Mouse (Mus musculus) limb, embryonic 14.5 days (tissue): ENCODE measurements around the gene Rsg1. TPM values are rescaled to one million over a fixed set of nuclear protein-coding genes. Genes with fewer than 3 reads are reported as not detected.

ENCODE experiments used
- ATAC-seq: fragments of 200-750 bp; cut with Nextera tagmentation; 2 replicates; pipeline ENCODE4 v1.8.0; 2017; ENCODE audit warnings: low read depth, moderate number of reproducible peaks, moderate TSS enrichment; ENCODE audit not compliant: low FRiP score
- DNase-seq: peaks from one replicate; pipeline ENCODE4 v3.0.0-alpha.2; 2015; ENCODE audit warnings: low spot score
- H3K27ac ChIP-seq: fragments of 300-500 bp; sonication (generic); replicated peaks from 2 replicates; pipeline ENCODE4 v1.5.1; 2014; ENCODE audit warnings: low read depth, mild to moderate bottlenecking, low read length, moderate library complexity, mixed read lengths
- H3K27me3 ChIP-seq: fragments of 300-500 bp; sonication (generic); 2 replicates; pipeline ENCODE4 v1.6.1; 2014; ENCODE audit warnings: low read length, mixed read lengths; ENCODE audit not compliant: control insufficient read depth, insufficient read depth
- H3K36me3 ChIP-seq: fragments of 300-500 bp; sonication (generic); 2 replicates; pipeline ENCODE4 v1.6.1; 2014; ENCODE audit warnings: mild to moderate bottlenecking, low read length, moderate library complexity, mixed read lengths; ENCODE audit not compliant: control insufficient read depth, insufficient read depth
- H3K4me1 ChIP-seq: fragments of 300-500 bp; sonication (generic); 2 replicates; pipeline ENCODE4 v1.6.1; 2014; ENCODE audit warnings: antibody characterized with exemption, low read length, mixed read lengths; ENCODE audit not compliant: control insufficient read depth, insufficient read depth
- H3K4me2 ChIP-seq: fragments of 300-500 bp; sonication (generic); replicated peaks from 2 replicates; pipeline ENCODE4 v1.6.1; 2014; ENCODE audit warnings: low read depth, mild to moderate bottlenecking, low read length, moderate library complexity; ENCODE audit not compliant: severe bottlenecking
- H3K4me3 ChIP-seq: fragments of 300-500 bp; sonication (generic); replicated peaks from 2 replicates; pipeline ENCODE4 v1.5.1; 2014; ENCODE audit warnings: low read length
- H3K9ac ChIP-seq: fragments of 300-500 bp; sonication (generic); 2 replicates; pipeline ENCODE4 v1.6.1; 2014; ENCODE audit warnings: mild to moderate bottlenecking, low read depth, low read length, moderate library complexity; ENCODE audit not compliant: severe bottlenecking
- H3K9me3 ChIP-seq: fragments of 300-500 bp; sonication (generic); 2 replicates; pipeline ENCODE4 v1.6.1; 2016; ENCODE audit warnings: low read length; ENCODE audit not compliant: control insufficient read depth
- POLR2A ChIP-seq: fragments of 200-500 bp; IDR thresholded peaks from 2 replicates; pipeline ENCODE4 v1.8.0; 2012; ENCODE audit warnings: inconsistent platforms, mild to moderate bottlenecking, moderate library complexity, borderline replicate concordance; ENCODE audit not compliant: insufficient read depth, insufficient read length; ENCODE audit errors: extremely low read depth
- WGBS: fragments of 180-500 bp; shearing (Covaris S2); extraction: QIAGEN DNeasy Blood & Tissue Kit; methylation state at CpG from one replicate; pipeline ENCODE4 v1.1.7; 2014; 5-methylcytosine and 5-hydroxymethylcytosine counted together
- polyA plus RNA-seq, 2 experiments: library from polyadenylated mRNA; depleted of rRNA in 1 of 2; stranded (reverse) in 1 of 2; unstranded in 1 of 2; fragments of >200 nt; fragmentation: Nextera tagmentation in 1 of 2; extraction: Ambion mirVana in 1 of 2; gene quantifications; 2 replicates each; pipeline versions ENCODE4 v1.2.1 to v1.2.3; 2012 to 2014

Gene Rsg1
- polyA plus RNA-seq (2012; rRNA removed) = 3.6 and 4.2 TPM in 2 replicates
- 5.5 and 6.1 TPM in 2 replicates for polyA plus RNA-seq (2014; fragmentation: Nextera tagmentation; extraction: Ambion mirVana)

- DNase-seq = peak; percentile 96
- WGBS = 0% methylated on average over 24 of the region's 24 CpGs
Observed at GRCm38 (mm10) chr4:141213770-141214336, at the start of gene Rsg1. Gene Rsg1 (plus strand): TSS chr4:141213956.

GRCm38 (mm10) chr4:141165744-141166292, 47.9 kb upstream of the Rsg1 start:
- ATAC-seq (no peak), DNase-seq (no peak)
- WGBS = 67% methylated on average over 8 of the region's 8 CpGs
- peaks cover 17% of the 10 kb centered on the region for H3K36me3 ChIP-seq
- no peak for TF ChIP-seq POLR2A
- no peak overlapping the region for H3K27ac ChIP-seq
- no peaks in the 10 kb centered on the region for H3K27me3 ChIP-seq
- no peak overlapping the region for H3K4me3 ChIP-seq
- H3K4me2 ChIP-seq = no peak overlapping the region
- H3K4me1 ChIP-seq = no peaks in the 10 kb centered on the region
- no peak overlapping the region for H3K9ac ChIP-seq
- no peaks in the 10 kb centered on the region for H3K9me3 ChIP-seq

More at GRCm38 (mm10) chr4:141213770-141214336, at the start of gene Rsg1:
- Histone ChIP-seq H3K4me2 (peak within 1 kb of the TSS; percentile 95), H3K9ac (peak within 1 kb of the TSS; percentile 48), H3K27ac (peak within 1 kb of the TSS; percentile 55; the same call in 1 of the 2 replicates), H3K27me3 (no peaks in the 10 kb centered on the region), H3K9me3 (no peaks in the 10 kb centered on the region), H3K4me1 (peaks cover 11% of the 10 kb centered on the region; the same call in 1 of the 2 replicates), H3K36me3 (peaks cover 3% of the 10 kb centered on the region; the same call in 1 of the 2 replicates), H3K4me3 (peak within 1 kb of the TSS; percentile 54)
- TF ChIP-seq POLR2A = no peak
- ATAC-seq = peak; percentile 83

GRCm38 (mm10) chr4:141167156-141167555, 46.6 kb upstream of the Rsg1 start:
- 93% methylated on average over 3 of the region's 3 CpGs for WGBS
- ATAC-seq = no peak
- Histone ChIP-seq H3K36me3 (peaks cover 30% of the 10 kb centered on the region), H3K27ac (no peak overlapping the region), H3K4me3 (no peak overlapping the region), H3K9ac (no peak overlapping the region), H3K4me1 (no peaks in the 10 kb centered on the region), H3K27me3 (no peaks in the 10 kb centered on the region), H3K4me2 (no peak overlapping the region), H3K9me3 (no peaks in the 10 kb centered on the region)
- TF ChIP-seq POLR2A = no peak
- no peak for DNase-seq

- no peak overlapping the region for H3K9ac ChIP-seq
- peaks cover 49% of the 10 kb centered on the region for H3K36me3 ChIP-seq
- DNase-seq (no peak), ATAC-seq (no peak)
- H3K4me2 ChIP-seq = no peak overlapping the region
- H3K9me3 ChIP-seq = no peaks in the 10 kb centered on the region
- no peaks in the 10 kb centered on the region for H3K27me3 ChIP-seq
- no peaks in the 10 kb centered on the region for H3K4me1 ChIP-seq
- no peak for TF ChIP-seq POLR2A
- 88% methylated on average over 8 of the region's 8 CpGs for WGBS
- no peak overlapping the region for H3K27ac ChIP-seq
- no peak overlapping the region for H3K4me3 ChIP-seq
Observed at GRCm38 (mm10) chr4:141172121-141172520, 41.6 kb upstream of the Rsg1 start.

DNA sequence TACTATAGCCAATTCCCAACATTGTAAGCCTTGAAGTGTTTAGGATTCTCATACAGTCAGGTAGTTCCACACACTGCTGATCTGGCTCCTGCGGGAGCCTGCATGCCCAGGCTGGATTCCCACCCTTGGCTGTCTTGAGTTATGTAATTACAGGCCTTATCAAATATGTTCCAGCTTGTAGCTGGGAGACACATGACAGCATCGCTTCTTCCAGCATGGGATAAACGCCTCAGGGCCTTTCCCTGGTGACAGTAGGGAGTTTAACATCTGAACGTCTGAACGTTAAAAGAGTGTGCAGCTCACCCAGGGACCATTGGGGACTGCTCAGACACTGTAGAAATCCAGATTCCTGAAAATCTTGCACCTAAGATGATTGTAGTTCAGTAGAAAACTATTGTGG, 38.0 kb upstream of the Rsg1 start:
- TF ChIP-seq POLR2A = no peak
- Histone ChIP-seq H3K4me1 (no peaks in the 10 kb centered on the region), H3K9ac (no peak overlapping the region), H3K27me3 (no peaks in the 10 kb centered on the region), H3K9me3 (no peaks in the 10 kb centered on the region), H3K4me2 (no peak overlapping the region), H3K4me3 (no peak overlapping the region), H3K36me3 (peaks cover 53% of the 10 kb centered on the region), H3K27ac (no peak overlapping the region)
- 72% methylated on average over 5 of the region's 5 CpGs for WGBS
- no peak for ATAC-seq
- peak; percentile 34 for DNase-seq
